Mouse (Mus musculus) cerebellum, adult 2 months (tissue): ENCODE data around the gene Tepp. TPM values are rescaled to one million over a fixed set of nuclear protein-coding genes. Genes with fewer than 3 reads are reported as not detected.

Source experiments
- DNase-seq, 2 experiments: peaks; one replicate each; pipeline ENCODE4 v3.0.0; 2021
- H3K27ac ChIP-seq: fragments of 200-500 bp; 2 replicates; pipeline ENCODE4 v1.5.1; 2012; ENCODE audit warnings: low read length, control low read depth, inconsistent platforms; ENCODE audit not compliant: insufficient read depth
- H3K27me3 ChIP-seq: fragments of 200-500 bp; 2 replicates; pipeline ENCODE4 v1.6.1; 2012; ENCODE audit warnings: inconsistent platforms, mild to moderate bottlenecking, low read length, moderate library complexity; ENCODE audit not compliant: control insufficient read depth, insufficient read depth
- H3K4me1 ChIP-seq: fragments of 200-500 bp; 2 replicates; pipeline ENCODE4 v1.6.1; 2011; ENCODE audit warnings: low read length; ENCODE audit not compliant: control insufficient read depth, insufficient read depth
- H3K4me3 ChIP-seq: fragments of 200-500 bp; replicated peaks from 2 replicates; pipeline ENCODE3; 2011; ENCODE audit warnings: mild to moderate bottlenecking, low read depth, low read length, control low read depth; ENCODE audit not compliant: insufficient read depth
- CTCF ChIP-seq: fragments of 200-500 bp; IDR thresholded peaks from 2 replicates; pipeline ENCODE4 v1.5.1; 2011; ENCODE audit warnings: low read depth, mild to moderate bottlenecking, control low read depth, low read length, moderate library complexity, borderline replicate concordance; ENCODE audit not compliant: insufficient read depth
- POLR2A ChIP-seq: fragments of 200-500 bp; IDR thresholded peaks from 2 replicates; pipeline ENCODE4 v1.6.1; 2011; ENCODE audit warnings: low read length, control low read depth, borderline replicate concordance; ENCODE audit not compliant: insufficient read depth
- WGBS: fragments of 180-500 bp; shearing (Covaris S2); methylation state at CpG from one replicate; pipeline ENCODE4 v1.1.7; 2018; 5-methylcytosine and 5-hydroxymethylcytosine counted together
- polyA plus RNA-seq: library from polyadenylated mRNA; depleted of rRNA; stranded (reverse); fragments of >200 nt; gene quantifications from 2 replicates; pipeline ENCODE4 v1.2.3, GENCODE M21; 2012

Tepp gene
- polyA plus RNA-seq, 1 experiment = 0.18 TPM

- TF ChIP-seq CTCF (no peak), POLR2A (no peak)
- H3K4me1 ChIP-seq = no peaks in the 10 kb centered on the region; the same call in 1 of the 2 replicates
- WGBS = 22% methylated on average over 21 of the region's 21 CpGs
These were observed 22.3 kb downstream of the Tepp start for GRCm38 (mm10) chr8:95332437-95333199.

GRCm38 (mm10) chr8:95335706-95336105 lies 25.3 kb downstream of the Tepp start:
- WGBS = 90% methylated on average over 1 of the region's 1 CpGs
- H3K4me3 ChIP-seq = no peak overlapping the region
- TF ChIP-seq POLR2A = no peak

More at GRCm38 (mm10) chr8:95332437-95333199, 22.3 kb downstream of the Tepp start:
- DNase-seq = no peak
- no peaks in the 10 kb centered on the region for H3K27me3 ChIP-seq
- peak overlapping the region; percentile 88 for H3K4me3 ChIP-seq
- peak overlapping the region; percentile 17 for H3K27ac ChIP-seq

GRCm38 (mm10) chr8:95336363-95336762 lies 26.0 kb downstream of the Tepp start:
- no peak for TF ChIP-seq CTCF
- H3K27me3 ChIP-seq = no peaks in the 10 kb centered on the region
- H3K4me3 ChIP-seq = no peak overlapping the region
- H3K27ac ChIP-seq = no peak overlapping the region
- no peaks in the 10 kb centered on the region for H3K4me1 ChIP-seq
- DNase-seq = no peak

More at GRCm38 (mm10) chr8:95335706-95336105, 25.3 kb downstream of the Tepp start:
- Histone ChIP-seq H3K27me3 (no peaks in the 10 kb centered on the region), H3K4me1 (no peaks in the 10 kb centered on the region; the same call in 1 of the 2 replicates), H3K27ac (no peak overlapping the region)
- DNase-seq = no peak

GRCm38 (mm10) chr8:95341721-95342120 lies 31.4 kb downstream of the Tepp start:
- TF ChIP-seq CTCF = no peak
- TF ChIP-seq POLR2A = no peak
- no peak overlapping the region for H3K4me3 ChIP-seq
- DNase-seq = no peak
- H3K27me3 ChIP-seq = no peaks in the 10 kb centered on the region
- no peak overlapping the region for H3K27ac ChIP-seq
- H3K4me1 ChIP-seq = no peaks in the 10 kb centered on the region
- WGBS = 70% methylated on average over 5 of the region's 5 CpGs

GRCm38 (mm10) chr8:95344668-95345067 lies 34.3 kb downstream of the Tepp start:
- no peak overlapping the region for H3K27ac ChIP-seq
- no peaks in the 10 kb centered on the region for H3K27me3 ChIP-seq
- TF ChIP-seq CTCF (no peak), POLR2A (no peak)
- peaks cover 4% of the 10 kb centered on the region; the same call in 1 of the 2 replicates for H3K4me1 ChIP-seq
- no peak overlapping the region for H3K4me3 ChIP-seq
- WGBS = 83% methylated on average over 6 of the region's 6 CpGs
- DNase-seq = no peak

- 15% methylated on average over 8 of the region's 8 CpGs for WGBS
- Histone ChIP-seq H3K27ac (no peak overlapping the region), H3K27me3 (no peaks in the 10 kb centered on the region)
These were observed 36.5 kb downstream of the Tepp start for GRCm38 (mm10) chr8:95346643-95347545.

GRCm38 (mm10) chr8:95348356-95348755 lies 38.0 kb downstream of the Tepp start:
- Histone ChIP-seq H3K4me3 (no peak overlapping the region), H3K27me3 (no peaks in the 10 kb centered on the region), H3K4me1 (peaks cover 4% of the 10 kb centered on the region; the same call in 1 of the 2 replicates), H3K27ac (no peak overlapping the region)
- no peak for DNase-seq
- TF ChIP-seq POLR2A (no peak), CTCF (no peak)
- 96% methylated on average over 2 of the region's 2 CpGs for WGBS

More at GRCm38 (mm10) chr8:95346643-95347545, 36.5 kb downstream of the Tepp start:
- peak; percentile 61; the same call in 1 of the 2 replicates for TF ChIP-seq CTCF
- no peak for TF ChIP-seq POLR2A
- Histone ChIP-seq H3K4me1 (peaks cover 4% of the 10 kb centered on the region; the same call in 1 of the 2 replicates), H3K4me3 (no peak overlapping the region)
- DNase-seq = peak; percentile 27 to 44
